Mouse (Mus musculus) ES-Bruce4 (cell line): ENCODE measurements around the gene Slc12a9. TPM values are rescaled to one million over a fixed set of nuclear protein-coding genes. Genes with fewer than 3 reads are reported as not detected.

Experiments
- H3K27ac ChIP-seq: 2 replicates; pipeline ENCODE4 v1.5.1; 2012; ENCODE audit warnings: low read length, inconsistent platforms; ENCODE audit not compliant: insufficient read depth
- H3K27me3 ChIP-seq: 2 replicates; pipeline ENCODE4 v1.6.1; 2012; ENCODE audit warnings: mild to moderate bottlenecking, low read length, inconsistent platforms; ENCODE audit not compliant: control insufficient read depth, poor library complexity, insufficient read depth, severe bottlenecking
- H3K36me3 ChIP-seq: 2 replicates; pipeline ENCODE4 v1.6.1; 2012; ENCODE audit warnings: inconsistent platforms, mild to moderate bottlenecking, low read length, moderate library complexity; ENCODE audit not compliant: control insufficient read depth, poor library complexity, insufficient read depth, severe bottlenecking
- H3K4me1 ChIP-seq: one replicate; pipeline ENCODE4 v1.8.1; 2011; ENCODE audit warnings: low read length; ENCODE audit not compliant: control insufficient read depth, insufficient read depth
- H3K4me3 ChIP-seq: 2 replicates; pipeline ENCODE4 v1.5.1; 2011; ENCODE audit warnings: low read depth, mild to moderate bottlenecking, low read length
- H3K9ac ChIP-seq: 2 replicates; pipeline ENCODE4 v1.6.1; 2012; ENCODE audit warnings: low read depth, mild to moderate bottlenecking, inconsistent platforms; ENCODE audit not compliant: poor library complexity, severe bottlenecking
- H3K9me3 ChIP-seq: replicated peaks from 2 replicates; pipeline ENCODE4 v1.6.1; 2012; ENCODE audit warnings: mild to moderate bottlenecking, low read length, inconsistent platforms; ENCODE audit not compliant: control insufficient read depth, poor library complexity, insufficient read depth, severe bottlenecking
- CTCF ChIP-seq: IDR thresholded peaks from one replicate; pipeline ENCODE4 v1.8.1; 2011; ENCODE audit warnings: low read depth, low read length
- EP300 ChIP-seq: IDR thresholded peaks from 2 replicates; pipeline ENCODE4 v1.6.1; 2011; ENCODE audit warnings: low read depth, low read length; ENCODE audit not compliant: insufficient read depth
- POLR2A ChIP-seq: IDR thresholded peaks from one replicate; pipeline ENCODE4 v1.8.1; 2011; ENCODE audit warnings: low read length; ENCODE audit not compliant: insufficient read depth
- polyA plus RNA-seq: library from polyadenylated mRNA; stranded (reverse); fragments of >200 nt; gene quantifications from 2 replicates; pipeline ENCODE4 v1.2.4, GENCODE M21; 2011; ENCODE audit warnings: low read depth; ENCODE audit not compliant: missing spikeins, insufficient read depth, insufficient read length

Slc12a9 gene
- polyA plus RNA-seq, 1 experiment, result 8.8 TPM

DNA sequence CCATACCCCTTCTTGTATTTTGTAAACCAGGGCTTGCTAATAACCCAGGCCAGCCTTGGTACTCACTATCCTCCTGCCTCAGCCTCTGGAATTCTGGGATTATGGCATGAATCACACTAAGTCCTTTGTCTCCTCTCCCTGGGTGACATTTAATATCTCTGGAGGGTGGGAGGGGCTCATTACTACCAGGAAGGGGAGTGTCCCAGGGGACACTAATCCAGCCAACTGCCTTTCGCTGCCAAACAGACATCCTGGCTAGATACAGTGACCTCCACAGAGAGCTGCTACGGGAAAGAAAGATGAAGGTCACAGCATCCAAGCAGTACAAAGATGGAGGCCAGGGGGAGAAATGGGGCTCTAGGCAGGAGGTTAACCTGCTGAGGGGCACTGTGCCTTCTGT lies 42.2 kb upstream of the Slc12a9 start:
- H3K27ac ChIP-seq, result 0 out of 2 replicates have a peak overlapping the region, but pooled peaks have one; percentile 14
- H3K4me1 ChIP-seq, result peaks cover 11% of the 10 kb centered on the region
- H3K4me3 ChIP-seq, result no peak overlapping the region
- no peaks in the 10 kb centered on the region for H3K9me3 ChIP-seq
- H3K27me3 ChIP-seq, result no peaks in the 10 kb centered on the region
- no peak overlapping the region for H3K9ac ChIP-seq
- peaks cover 16% of the 10 kb centered on the region for H3K36me3 ChIP-seq
- no peak for TF ChIP-seq POLR2A
- TF ChIP-seq EP300, result no peak
- TF ChIP-seq CTCF, result no peak

- Histone ChIP-seq H3K4me3 (no peak overlapping the region), H3K36me3 (peaks cover 20% of the 10 kb centered on the region), H3K9me3 (no peaks in the 10 kb centered on the region), H3K4me1 (peaks cover 11% of the 10 kb centered on the region), H3K9ac (no peak overlapping the region), H3K27me3 (no peaks in the 10 kb centered on the region), H3K27ac (0 out of 2 replicates have a peak overlapping the region, but pooled peaks have one; percentile 16)
- no peak for TF ChIP-seq EP300
- no peak for TF ChIP-seq POLR2A
- no peak for TF ChIP-seq CTCF
Observed at GRCm38 (mm10) chr5:137374521-137375080, 41.2 kb upstream of the Slc12a9 start.

GRCm38 (mm10) chr5:137373371-137373950 lies 40.1 kb upstream of the Slc12a9 start:
- no peak overlapping the region for H3K4me3 ChIP-seq
- H3K27ac ChIP-seq, result no peak overlapping the region
- TF ChIP-seq EP300, result no peak
- TF ChIP-seq CTCF, result no peak
- no peak for TF ChIP-seq POLR2A
- H3K9ac ChIP-seq, result no peak overlapping the region
- H3K9me3 ChIP-seq, result no peaks in the 10 kb centered on the region
- H3K27me3 ChIP-seq, result no peaks in the 10 kb centered on the region
- H3K36me3 ChIP-seq, result peaks cover 23% of the 10 kb centered on the region
- H3K4me1 ChIP-seq, result peaks cover 11% of the 10 kb centered on the region

GRCm38 (mm10) chr5:137369665-137370064 lies 36.3 kb upstream of the Slc12a9 start:
- no peak overlapping the region for H3K4me3 ChIP-seq
- no peak overlapping the region for H3K27ac ChIP-seq
- H3K9me3 ChIP-seq, result no peaks in the 10 kb centered on the region
- no peak overlapping the region for H3K9ac ChIP-seq
- peaks cover 38% of the 10 kb centered on the region for H3K36me3 ChIP-seq
- TF ChIP-seq EP300 (no peak), POLR2A (no peak), CTCF (no peak)
- H3K4me1 ChIP-seq, result peaks cover 2% of the 10 kb centered on the region
- no peaks in the 10 kb centered on the region for H3K27me3 ChIP-seq

- Histone ChIP-seq H3K9me3 (no peaks in the 10 kb centered on the region), H3K9ac (no peak overlapping the region), H3K27ac (no peak overlapping the region), H3K4me1 (no peaks in the 10 kb centered on the region), H3K36me3 (peaks cover 23% of the 10 kb centered on the region), H3K27me3 (no peaks in the 10 kb centered on the region), H3K4me3 (no peak overlapping the region)
- TF ChIP-seq POLR2A, result no peak
- TF ChIP-seq CTCF, result peak; percentile 77
- TF ChIP-seq EP300, result no peak
Observed at GRCm38 (mm10) chr5:137358382-137358781, 25.0 kb upstream of the Slc12a9 start.

- no peaks in the 10 kb centered on the region for H3K4me1 ChIP-seq
- TF ChIP-seq CTCF (no peak), EP300 (no peak), POLR2A (no peak)
- H3K27ac ChIP-seq, result no peak overlapping the region
- no peak overlapping the region for H3K4me3 ChIP-seq
- H3K27me3 ChIP-seq, result no peaks in the 10 kb centered on the region
- H3K9ac ChIP-seq, result no peak overlapping the region
- no peaks in the 10 kb centered on the region for H3K9me3 ChIP-seq
- H3K36me3 ChIP-seq, result 0 out of 2 replicates have a peak, but pooled peaks cover 5% of the 10 kb centered on the region
Observed at GRCm38 (mm10) chr5:137354091-137354490, 20.7 kb upstream of the Slc12a9 start.
